Mouse (Mus musculus) liver, adult 2 months (tissue): ENCODE results near the gene Ankrd13d. TPM values are rescaled to one million over a fixed set of nuclear protein-coding genes. Genes with fewer than 3 reads are reported as not detected.

Experiments
- DNase-seq: peaks from one replicate; pipeline ENCODE4 v3.0.0-alpha.2; 2011; ENCODE audit warnings: low read depth, low spot score; ENCODE audit errors: extremely low read depth
- H3K27ac ChIP-seq: fragments of 200-500 bp; replicated peaks from 2 replicates; pipeline ENCODE4 v1.5.1; 2012; ENCODE audit warnings: low read depth, mild to moderate bottlenecking, control low read depth, inconsistent platforms, low read length; ENCODE audit not compliant: insufficient read depth
- H3K27me3 ChIP-seq: fragments of 200-500 bp; 2 replicates; pipeline ENCODE4 v1.6.1; 2012; ENCODE audit warnings: mild to moderate bottlenecking, moderate library complexity, low read length, inconsistent platforms; ENCODE audit not compliant: control insufficient read depth, insufficient read depth
- H3K36me3 ChIP-seq: fragments of 200-500 bp; 2 replicates; pipeline ENCODE4 v1.6.1; 2012; ENCODE audit warnings: low read length, inconsistent platforms; ENCODE audit not compliant: control insufficient read depth, insufficient read depth
- H3K4me1 ChIP-seq: fragments of 200-500 bp; 2 replicates; pipeline ENCODE4 v1.6.1; 2011; ENCODE audit warnings: low read length; ENCODE audit not compliant: control insufficient read depth, insufficient read depth
- H3K4me3 ChIP-seq: fragments of 200-500 bp; 2 replicates; pipeline ENCODE4 v1.5.1; 2011; ENCODE audit warnings: low read depth, mild to moderate bottlenecking, control low read depth, low read length, moderate library complexity; ENCODE audit not compliant: insufficient read depth
- H3K79me2 ChIP-seq: fragments of 200-500 bp; 2 replicates; pipeline ENCODE4 v1.6.1; 2012; ENCODE audit warnings: inconsistent platforms, mild to moderate bottlenecking, low read length, moderate library complexity; ENCODE audit not compliant: control insufficient read depth, insufficient read depth
- H3K9ac ChIP-seq: fragments of 200-500 bp; 2 replicates; pipeline ENCODE4 v1.6.1; 2012; ENCODE audit warnings: low read depth, mild to moderate bottlenecking, control low read depth, inconsistent platforms, low read length
- CTCF ChIP-seq: fragments of 200-500 bp; IDR thresholded peaks from 2 replicates; pipeline ENCODE4 v1.5.1; 2011; ENCODE audit warnings: low read depth, low read length, control low read depth
- POLR2A ChIP-seq: fragments of 200-500 bp; IDR thresholded peaks from 2 replicates; pipeline ENCODE4 v1.6.1; 2011; ENCODE audit warnings: low read length, control low read depth; ENCODE audit not compliant: insufficient read depth; ENCODE audit errors: extremely low read depth
- WGBS: fragments of 180-500 bp; shearing (Covaris S2); methylation state at CpG from one replicate; pipeline ENCODE4 v1.1.7; 2018; 5-methylcytosine and 5-hydroxymethylcytosine counted together
- polyA plus RNA-seq: library from polyadenylated mRNA; depleted of rRNA; stranded (reverse); fragments of >200 nt; gene quantifications from 2 replicates; pipeline ENCODE4 v1.2.3, GENCODE M21; 2012
- total RNA-seq: library from RNA; depleted of rRNA; stranded (reverse); fragments of >200 nt; gene quantifications from 2 replicates; pipeline ENCODE4 v1.2.3, GENCODE M21; 2014

The Ankrd13d gene
- total and polyA plus RNA-seq, 2 experiments: 0.46 to 0.60 TPM

DNA sequence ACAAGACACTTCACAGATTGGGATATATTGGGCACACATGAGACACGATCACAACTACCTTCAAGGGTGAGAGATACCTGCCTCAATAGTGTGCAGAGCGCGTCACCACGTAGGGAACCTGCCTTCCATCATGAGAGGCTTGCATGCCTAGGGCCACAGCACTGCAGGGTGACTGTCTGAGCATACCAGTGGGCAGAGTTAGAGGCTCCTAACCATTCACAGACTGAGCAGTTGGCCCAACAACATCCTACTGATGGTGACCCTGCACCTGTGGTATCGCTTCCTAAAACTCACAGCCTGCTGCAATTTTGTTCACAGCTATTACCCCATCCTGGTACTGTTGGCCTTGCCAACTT is 20.7 kb upstream of the Ankrd13d start:
- Histone ChIP-seq H3K27me3 (no peaks in the 10 kb centered on the region), H3K27ac (peak overlapping the region; percentile 9; the same call in 1 of the 2 replicates), H3K79me2 (peaks cover 60% of the 10 kb centered on the region), H3K4me1 (peaks cover 17% of the 10 kb centered on the region), H3K4me3 (no peak overlapping the region), H3K36me3 (no peaks in the 10 kb centered on the region), H3K9ac (peak overlapping the region; percentile 22; the same call in 1 of the 2 replicates)
- 85% methylated on average over 5 of the region's 5 CpGs for WGBS
- DNase-seq: no peak
- TF ChIP-seq POLR2A (no peak), CTCF (no peak)

GRCm38 (mm10) chr19:4302936-4303639 is 20.2 kb upstream of the Ankrd13d start:
- Histone ChIP-seq H3K27me3 (no peaks in the 10 kb centered on the region), H3K4me1 (peaks cover 17% of the 10 kb centered on the region), H3K9ac (peak overlapping the region; percentile 46), H3K36me3 (no peaks in the 10 kb centered on the region), H3K27ac (peak overlapping the region; percentile 57), H3K79me2 (peaks cover 64% of the 10 kb centered on the region), H3K4me3 (no peak overlapping the region)
- DNase-seq: peak; percentile 46
- 57% methylated on average over 7 of the region's 7 CpGs for WGBS
- TF ChIP-seq CTCF (no peak), POLR2A (no peak)

DNA sequence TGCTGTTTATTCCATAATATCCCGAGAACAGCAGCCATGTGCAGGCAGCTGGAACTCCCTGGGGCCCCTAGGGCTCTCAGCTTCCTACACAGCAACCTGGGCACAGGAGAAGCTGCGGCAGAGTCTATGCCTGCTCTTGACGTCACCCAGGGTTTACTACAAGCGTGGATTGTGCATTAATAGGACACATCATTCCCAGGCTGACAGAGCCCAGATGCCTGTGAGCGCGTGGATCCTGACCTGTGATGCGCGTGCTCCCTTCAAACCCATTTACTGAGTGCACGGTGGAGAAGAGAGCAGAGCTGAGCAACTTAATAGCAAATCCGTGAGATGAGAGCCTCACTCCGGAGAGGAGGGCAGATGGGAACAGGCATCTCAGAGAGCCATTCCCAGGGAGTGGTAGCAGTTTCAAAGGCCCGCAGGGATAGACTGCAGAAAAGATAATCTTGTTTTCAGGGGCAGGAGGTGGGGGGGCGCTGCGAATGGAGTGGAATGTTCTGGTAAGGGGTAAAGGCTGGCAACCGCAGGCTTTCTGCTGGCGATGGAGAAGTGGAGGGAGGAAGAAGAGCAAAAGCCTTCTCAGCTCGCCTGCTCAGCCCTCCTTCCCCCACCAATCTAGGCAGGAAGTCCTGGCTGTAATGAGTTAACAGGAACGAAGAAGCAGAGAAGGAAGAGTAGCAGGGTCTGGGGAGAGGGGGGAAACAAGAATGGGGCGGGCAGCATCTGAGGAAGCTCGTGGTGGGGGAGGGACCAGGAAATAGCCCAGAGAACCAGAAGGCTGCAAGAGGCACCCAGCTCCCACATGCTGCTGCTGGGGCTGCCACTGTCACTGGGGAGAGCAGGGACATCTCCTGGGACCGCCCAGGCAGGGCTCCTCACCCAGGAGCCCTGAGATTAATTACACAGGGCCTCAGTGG is 19.1 kb upstream of the Ankrd13d start:
- WGBS: 64% methylated on average over 21 of the region's 21 CpGs
- Histone ChIP-seq H3K9ac (peak overlapping the region; percentile 46), H3K27me3 (no peaks in the 10 kb centered on the region)

GRCm38 (mm10) chr19:4300852-4301734 is 18.2 kb upstream of the Ankrd13d start:
- Histone ChIP-seq H3K79me2 (peaks cover 66% of the 10 kb centered on the region), H3K4me3 (no peak overlapping the region), H3K9ac (peak overlapping the region; percentile 2; the same call in 1 of the 2 replicates), H3K27me3 (no peaks in the 10 kb centered on the region), H3K36me3 (no peaks in the 10 kb centered on the region), H3K27ac (peak overlapping the region; percentile 54; the same call in 1 of the 2 replicates), H3K4me1 (peaks cover 17% of the 10 kb centered on the region)
- WGBS: 69% methylated on average over 11 of the region's 11 CpGs
- DNase-seq: no peak
- no peak for TF ChIP-seq CTCF
- no peak for TF ChIP-seq POLR2A

More for the DNA sequence above, 19.1 kb upstream of the Ankrd13d start:
- Histone ChIP-seq H3K4me1 (peaks cover 17% of the 10 kb centered on the region), H3K4me3 (no peak overlapping the region; the same call in 1 of the 2 replicates), H3K36me3 (no peaks in the 10 kb centered on the region), H3K27ac (peak overlapping the region; percentile 57), H3K79me2 (peaks cover 66% of the 10 kb centered on the region)
- TF ChIP-seq POLR2A (no peak), CTCF (no peak)
- DNase-seq: peak; percentile 48

- TF ChIP-seq POLR2A (no peak), CTCF (no peak)
- Histone ChIP-seq H3K36me3 (no peaks in the 10 kb centered on the region), H3K27me3 (no peaks in the 10 kb centered on the region), H3K9ac (no peak overlapping the region), H3K4me1 (peaks cover 17% of the 10 kb centered on the region), H3K27ac (peak overlapping the region; percentile 54), H3K4me3 (no peak overlapping the region), H3K79me2 (peaks cover 60% of the 10 kb centered on the region)
- 63% methylated on average over 7 of the region's 7 CpGs for WGBS
- peak; percentile 48 for DNase-seq
These were observed 17.4 kb upstream of the Ankrd13d start for GRCm38 (mm10) chr19:4300271-4300704.
